Mouse (Mus musculus) kidney, adult 18-20 months (tissue): ENCODE measurements around the gene Kdm4a.

Experiments
- DNase-seq: peaks from one replicate; pipeline ENCODE4 v3.0.0; 2021

The Kdm4a gene

DNA sequence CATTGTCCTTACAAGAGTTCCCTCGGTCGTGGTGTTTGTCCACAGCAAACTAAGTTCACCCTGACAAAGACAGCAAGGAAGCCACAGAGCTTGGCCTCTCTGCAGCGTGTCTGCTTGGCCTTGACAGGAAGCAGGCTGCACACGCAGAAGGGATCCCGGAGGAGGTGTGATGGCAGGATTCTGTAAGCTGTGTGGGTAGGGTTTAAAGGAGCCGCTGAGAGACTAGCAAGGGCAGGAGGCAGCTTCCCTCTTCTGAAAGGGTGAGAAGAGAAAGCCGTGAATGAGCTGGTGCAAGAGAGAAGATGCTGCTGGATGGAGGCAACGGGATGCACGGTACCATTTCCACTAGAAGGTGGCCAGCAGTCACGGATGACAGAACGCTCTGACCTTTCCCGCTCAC lies 67.2 kb downstream of the Kdm4a start:
- no peak for DNase-seq

GRCm38 (mm10) chr4:118109649-118110048 lies 70.2 kb downstream of the Kdm4a start:
- no peak for DNase-seq

DNA sequence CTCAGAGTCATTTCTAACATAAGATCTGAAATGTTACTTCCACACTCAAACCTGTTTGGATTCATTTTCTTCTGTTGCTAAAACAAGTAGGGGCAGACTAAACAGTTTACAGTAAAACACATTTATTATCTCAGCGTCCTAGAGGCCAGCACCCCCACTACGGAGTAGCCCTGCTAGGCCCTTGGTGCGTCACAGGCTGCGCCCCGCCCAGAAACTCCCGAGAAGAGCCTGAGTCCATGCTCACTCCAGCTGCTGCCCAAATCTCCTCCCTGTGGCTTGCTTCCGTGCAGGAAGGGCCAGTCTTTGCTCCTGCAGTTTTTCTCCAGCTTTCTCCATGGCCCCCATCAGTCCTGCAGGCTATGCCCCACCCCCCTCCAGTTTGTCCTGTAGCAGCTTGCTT lies 71.1 kb downstream of the Kdm4a start:
- DNase-seq, result no peak

- DNase-seq, result no peak
Observed at GRCm38 (mm10) chr4:118105256-118106053, 74.4 kb downstream of the Kdm4a start.

- DNase-seq, result no peak
Observed at GRCm38 (mm10) chr4:118103280-118103830, 76.5 kb downstream of the Kdm4a start.

DNA sequence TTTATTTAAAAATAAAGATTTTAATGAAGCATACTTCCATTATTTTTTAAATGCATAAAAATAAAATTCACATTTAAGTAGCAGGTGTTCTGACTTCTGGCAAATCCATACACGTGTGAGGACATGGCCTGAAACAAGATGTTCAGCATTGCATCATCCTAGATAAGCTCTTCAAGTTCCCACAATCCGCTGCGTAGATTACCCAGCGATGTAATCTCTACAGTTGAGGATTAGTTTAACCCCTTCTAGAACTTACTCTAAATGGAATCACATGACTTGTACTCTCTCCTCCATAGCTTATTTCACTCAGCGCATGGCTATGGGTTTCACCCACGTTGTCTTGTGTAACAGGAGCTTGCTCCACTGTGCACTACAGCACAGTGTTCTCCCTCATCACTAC lies 78.3 kb downstream of the Kdm4a start:
- no peak for DNase-seq

GRCm38 (mm10) chr4:118099637-118100364 lies 80.0 kb downstream of the Kdm4a start:
- no peak for DNase-seq

GRCm38 (mm10) chr4:118098571-118098970 lies 81.3 kb downstream of the Kdm4a start:
- DNase-seq, result no peak

DNA sequence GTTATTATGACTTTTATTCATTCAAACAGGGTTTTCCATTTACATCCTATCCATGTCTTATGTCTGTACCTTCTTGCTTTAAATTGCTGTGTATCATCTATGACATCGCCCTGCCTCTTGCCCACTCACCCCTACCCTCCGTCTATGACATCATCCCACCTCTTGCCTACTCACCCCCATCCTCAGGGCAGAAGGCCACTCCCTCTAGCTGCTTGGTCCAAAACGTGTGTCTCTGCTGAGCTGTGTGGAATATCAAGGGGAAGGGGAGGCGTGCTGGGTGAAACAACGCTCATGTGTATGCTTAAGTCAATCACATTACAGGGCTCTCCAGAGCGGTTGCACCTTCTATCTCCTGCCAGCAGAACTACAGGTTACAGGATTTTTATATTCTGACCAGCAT lies 83.8 kb downstream of the Kdm4a start:
- DNase-seq, result no peak

GRCm38 (mm10) chr4:118092784-118093457 lies 86.9 kb downstream of the Kdm4a start:
- DNase-seq, result no peak

- DNase-seq, result no peak
Observed at GRCm38 (mm10) chr4:118090449-118090848, 89.4 kb downstream of the Kdm4a start.

DNA sequence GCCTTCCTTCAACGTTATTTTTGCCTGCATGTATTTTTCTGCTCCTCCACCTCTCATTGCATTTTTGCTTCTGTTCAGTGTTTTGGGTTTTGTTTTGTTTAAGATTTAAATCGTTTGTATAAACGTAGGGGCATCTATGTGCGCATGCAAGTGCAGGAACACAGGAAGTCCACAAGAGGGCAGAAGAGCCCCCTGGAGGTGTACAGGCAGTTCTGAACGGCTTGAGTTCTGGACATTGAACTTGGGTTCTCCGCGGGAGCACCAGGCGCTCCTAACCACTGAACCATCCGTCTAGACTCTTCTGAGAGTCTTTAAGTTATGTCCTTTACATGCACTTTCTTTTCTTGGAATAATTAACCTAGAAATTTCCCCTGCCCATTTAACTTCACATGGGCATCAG lies 89.9 kb downstream of the Kdm4a start:
- peak; percentile 56 for DNase-seq

DNA sequence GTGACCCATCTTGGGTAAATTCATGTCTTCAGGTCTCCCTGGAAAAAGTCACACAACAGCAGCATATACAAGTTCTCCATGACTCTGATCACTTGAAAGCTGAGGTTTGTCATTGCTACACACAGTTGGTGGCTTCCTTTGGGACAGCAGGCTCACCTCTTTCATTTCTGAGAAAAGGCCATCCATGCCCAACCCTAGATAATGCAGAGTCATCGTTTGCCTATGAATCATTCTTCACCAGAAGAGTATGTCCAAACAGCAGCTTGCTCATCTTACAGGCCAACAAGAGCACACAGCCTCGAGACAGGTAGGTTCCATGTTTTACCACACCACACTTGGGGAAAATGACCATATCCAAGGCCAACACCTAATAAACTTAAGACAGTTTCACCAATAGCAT lies 91.1 kb downstream of the Kdm4a start:
- DNase-seq, result no peak
